Mouse (Mus musculus) T-helper 1 cell (primary cell): ENCODE data around the gene Gm10135.
"Not testable (repeated sequence)": the region's sequence is repeated elsewhere in the genome, so short reads cannot be mapped to it uniquely, and the experiment has no call there.

ENCODE experiments used
- in situ Hi-C: fragments of 300-600 bp; cut with MboI, MseI; formaldehyde crosslinking; loops from one replicate; pipeline ENCODE4 v1.15.1; 2025; ENCODE audit warnings: high pct_unique_total_duplicates

Gm10135 gene

GRCm38 (mm10) chr5:72965706-72966105, 8.8 kb downstream of the Gm10135 start:
- in situ Hi-C loops: no loop called here

DNA sequence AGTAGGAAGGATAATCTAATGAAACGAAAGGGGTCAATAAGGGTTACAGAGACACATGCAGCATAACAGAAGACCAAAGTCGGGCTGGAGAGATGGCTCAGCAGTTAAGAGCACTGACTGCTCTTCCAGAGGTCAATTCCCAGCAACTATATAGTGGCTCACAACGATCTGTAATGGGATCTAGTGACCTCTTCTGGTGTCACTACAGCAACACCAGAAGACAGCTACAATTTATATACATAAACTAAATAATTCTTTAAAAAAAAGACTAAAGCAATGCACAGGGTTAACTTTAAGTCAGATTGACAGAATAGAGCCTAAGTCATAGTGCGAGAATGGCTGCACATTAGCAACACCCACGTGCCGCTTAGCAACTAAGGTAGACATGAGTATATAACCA, 14.4 kb downstream of the Gm10135 start:
- in situ Hi-C loops: no loop called here

DNA sequence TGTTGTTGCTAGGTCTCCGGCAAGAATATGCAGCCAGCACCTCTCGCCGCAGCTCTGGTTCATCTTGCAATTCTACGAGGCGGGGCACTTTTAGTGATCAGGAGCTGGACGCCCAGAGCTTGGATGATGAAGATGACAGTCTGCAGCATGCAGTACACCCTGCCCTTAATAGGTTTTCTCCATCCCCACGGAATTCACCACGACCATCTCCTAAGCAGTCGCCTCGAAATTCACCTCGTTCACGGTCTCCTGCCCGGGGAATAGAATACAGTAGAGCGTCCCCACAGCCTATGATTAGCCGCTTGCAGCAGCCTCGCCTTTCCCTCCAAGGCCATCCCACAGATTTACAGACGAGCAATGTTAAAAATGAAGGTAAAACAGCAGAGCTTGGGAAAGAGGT, 17.2 kb downstream of the Gm10135 start:
- in situ Hi-C loops: no loop called here

GRCm38 (mm10) chr5:72953996-72954604, 20.4 kb downstream of the Gm10135 start:
- in situ Hi-C loops: no loop called here

DNA sequence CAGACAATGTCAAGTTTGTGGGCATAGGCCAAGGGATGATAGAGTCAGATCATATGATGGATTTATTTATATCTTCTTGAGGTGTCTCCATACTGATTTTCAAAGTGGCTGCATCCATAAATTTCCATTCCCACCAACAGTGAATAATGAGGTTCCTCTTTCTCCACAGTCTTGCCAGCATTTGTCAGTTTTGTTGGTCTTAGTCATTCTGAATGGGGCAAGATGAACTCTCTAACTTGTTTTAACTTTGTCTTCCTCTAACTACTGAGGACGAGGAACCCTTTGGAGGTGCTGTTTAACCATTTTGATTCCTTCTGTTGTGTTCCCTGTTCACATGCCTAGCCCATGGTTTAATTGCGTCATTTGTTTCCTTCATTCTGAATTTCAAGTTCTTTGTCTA, 24.2 kb downstream of the Gm10135 start:
- in situ Hi-C loops: no loop called here

GRCm38 (mm10) chr5:72948136-72948535, 26.4 kb downstream of the Gm10135 start:
- in situ Hi-C loops: no loop called here

- in situ Hi-C loops: no loop called here
These were observed 33.5 kb downstream of the Gm10135 start for GRCm38 (mm10) chr5:72940906-72941432.

DNA sequence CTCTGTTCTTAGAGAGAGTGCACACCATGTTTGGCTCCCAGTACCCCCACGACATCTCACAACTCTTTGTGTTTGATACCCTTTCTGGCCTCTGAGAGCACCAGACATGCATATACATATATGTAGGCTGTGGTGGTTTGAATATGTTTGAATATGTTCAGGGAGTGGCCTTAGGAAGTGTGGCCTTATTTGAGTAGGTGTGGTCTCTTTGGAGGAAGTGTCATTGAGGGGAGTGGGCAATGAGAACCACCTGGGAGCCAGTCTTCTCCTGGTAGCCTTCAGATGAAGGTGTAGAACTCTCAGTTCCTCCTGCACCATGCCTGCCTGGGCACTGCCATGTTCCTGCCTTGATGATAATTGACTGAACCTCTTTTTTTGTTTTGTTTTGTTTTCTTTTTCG, 35.2 kb downstream of the Gm10135 start:
- in situ Hi-C loops: no loop called here

DNA sequence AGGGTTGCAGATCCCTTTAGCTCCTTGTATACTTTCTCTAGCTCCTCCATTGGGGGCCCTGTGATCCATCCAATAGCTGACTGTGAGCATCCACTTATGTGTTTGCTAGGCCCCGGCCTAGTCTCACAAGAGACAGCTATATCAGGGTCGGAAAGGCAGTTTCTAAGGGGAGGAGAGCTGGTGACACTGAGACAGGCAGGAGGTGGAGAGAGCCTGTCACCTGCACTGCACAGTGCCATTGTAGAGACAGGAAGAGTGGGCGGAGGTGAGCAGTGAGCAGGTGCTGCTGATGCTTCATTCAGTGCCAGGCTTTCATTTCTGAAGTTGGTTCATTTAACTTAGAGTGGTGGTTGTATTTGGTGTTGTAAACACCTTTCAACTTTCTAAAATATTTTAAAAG, 36.1 kb downstream of the Gm10135 start:
- in situ Hi-C loops: not testable (repeated sequence)

DNA sequence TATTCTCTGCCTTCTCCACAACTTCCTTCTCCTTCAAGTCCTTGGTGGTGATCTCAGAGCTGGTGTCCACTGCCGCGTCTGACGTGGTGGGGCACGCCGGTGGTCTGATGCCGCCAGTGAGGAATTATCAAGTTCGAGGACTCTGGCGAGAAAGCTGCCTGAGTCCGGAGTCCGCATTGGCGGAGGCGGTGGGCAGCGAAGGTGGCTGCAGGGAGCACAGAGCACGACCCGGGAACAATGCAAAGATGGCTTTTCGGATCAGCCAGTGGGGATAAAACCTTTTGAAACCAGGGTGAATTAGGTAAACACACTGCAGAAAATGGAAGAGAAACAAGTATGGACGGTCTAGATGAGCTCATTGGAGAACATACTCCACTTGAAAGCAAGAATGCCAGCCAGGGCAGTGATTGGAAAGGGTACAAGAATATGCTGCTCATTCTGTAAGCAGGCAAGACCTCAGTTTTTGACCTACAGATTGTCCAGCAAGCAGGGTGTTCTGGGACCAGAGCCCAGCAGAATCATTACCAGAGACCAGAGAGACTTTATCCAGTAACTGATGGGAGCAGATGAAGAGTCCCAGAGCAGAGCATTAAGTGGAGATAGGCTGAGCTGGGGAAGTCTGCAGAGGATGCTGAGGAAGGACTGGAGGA, 41.4 kb downstream of the Gm10135 start:
- in situ Hi-C loops: no loop called here

- in situ Hi-C loops: no loop called here
These were observed 47.4 kb downstream of the Gm10135 start for GRCm38 (mm10) chr5:72927074-72927473.

- in situ Hi-C loops: no loop called here
These were observed 51.7 kb downstream of the Gm10135 start for GRCm38 (mm10) chr5:72922796-72923195.

DNA sequence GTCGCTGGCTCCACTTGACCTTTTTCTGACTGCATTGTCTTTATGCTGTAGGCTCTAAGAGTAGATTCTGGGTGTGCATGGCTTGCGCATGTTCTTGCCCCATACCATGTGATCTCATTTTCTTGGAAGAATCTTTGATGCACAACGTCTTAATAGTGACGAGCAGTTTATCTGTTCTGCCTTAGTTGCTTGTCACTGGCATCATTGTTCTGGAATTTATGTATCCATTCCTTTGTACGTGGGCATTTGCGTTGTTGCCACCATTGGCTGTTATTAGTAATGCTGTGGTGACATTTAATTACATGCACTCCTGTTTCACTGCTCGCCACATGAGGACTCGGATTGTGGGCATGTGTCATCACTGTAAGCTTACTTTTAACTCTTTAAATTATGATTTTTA, 53.3 kb downstream of the Gm10135 start:
- in situ Hi-C loops: no loop called here

DNA sequence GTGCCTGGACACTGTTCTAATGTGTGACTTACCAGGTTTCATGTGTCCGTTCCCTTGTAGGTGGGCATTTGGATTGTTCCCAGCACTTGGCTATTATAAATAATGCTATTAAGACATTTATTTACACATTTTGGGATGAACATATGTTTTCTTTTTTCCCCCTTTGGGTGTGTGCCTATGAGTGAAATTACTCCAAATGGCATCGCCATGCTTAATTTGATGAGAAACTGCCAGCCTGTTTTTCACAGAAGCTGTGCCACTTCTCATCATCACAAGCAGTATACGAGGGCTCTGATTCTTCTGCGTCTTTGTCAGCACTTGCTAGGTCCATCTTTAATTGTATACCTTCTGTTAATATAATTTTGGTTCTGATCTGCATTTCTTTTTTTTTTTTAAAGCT, 54.1 kb downstream of the Gm10135 start:
- in situ Hi-C loops: no loop called here

- in situ Hi-C loops: no loop called here
These were observed 57.7 kb downstream of the Gm10135 start for GRCm38 (mm10) chr5:72916851-72917250.

- in situ Hi-C loops: no loop called here
These were observed 58.5 kb downstream of the Gm10135 start for GRCm38 (mm10) chr5:72916048-72916447.
